Mouse (Mus musculus): Measurements from ENCODE around the gene Tsnaxip1. TPM values are rescaled to one million over a fixed set of nuclear protein-coding genes. Genes with fewer than 3 reads are reported as not detected.

The Tsnaxip1 gene
- polyA plus RNA-seq, 1 experiment from 2014 or later, result 0.13 TPM

- H3K9me3 ChIP-seq (replicated peaks), result no peaks in the 10 kb centered on the region
- no peak overlapping the region for H3K9ac ChIP-seq
- H3K27me3 ChIP-seq, result no peaks in the 10 kb centered on the region
- peak overlapping the region; percentile 89 for H3K4me2 ChIP-seq
- ATAC-seq (replicated peaks; ENCODE audit: low FRiP score), result no peak
- peak overlapping the region; percentile 75 for H3K4me3 ChIP-seq (replicated peaks)
- H3K4me1 ChIP-seq, result peaks cover 50% of the 10 kb centered on the region
- peaks cover 22% of the 10 kb centered on the region for H3K36me3 ChIP-seq
- H3K27ac ChIP-seq, result peak overlapping the region; percentile 89
- WGBS, result 23% methylated on average over 8 of the region's 8 CpGs
Observed at GRCm38 (mm10) chr8:105854303-105854702, 26.8 kb downstream of the Tsnaxip1 start.

DNA sequence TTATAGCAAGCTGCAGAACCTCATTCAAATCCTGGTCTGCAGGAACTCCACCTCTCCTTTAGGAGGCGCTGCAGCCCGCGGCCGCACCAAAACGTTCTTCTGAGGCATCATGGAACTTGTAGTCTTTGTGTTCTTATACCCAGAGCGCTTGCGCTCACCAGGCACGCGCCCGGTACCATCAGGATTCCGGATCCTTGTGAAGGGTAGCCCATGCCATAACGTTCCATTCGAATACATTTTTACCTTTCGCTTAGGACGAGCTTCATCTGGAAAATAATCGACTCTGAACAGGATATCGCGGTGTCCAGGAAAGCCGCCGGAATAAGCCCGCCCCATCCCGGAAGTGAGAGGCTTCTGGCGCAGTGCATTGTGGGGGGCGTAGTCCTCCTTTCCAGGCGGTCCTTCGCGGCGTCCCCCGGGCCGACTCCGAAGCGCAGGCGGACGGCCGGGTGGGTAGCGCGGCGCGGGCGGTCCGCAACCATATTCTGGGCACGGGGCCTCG lies 27.2 kb downstream of the Tsnaxip1 start, which contains the start of gene Thap11:
Gene Thap11, plus strand, starts transcription at position 418 of the 502 bp plus-strand sequence.
- Histone ChIP-seq H3K4me3 (replicated peaks) (peak within 1 kb of the TSS; percentile 75), H3K4me2 (peak within 1 kb of the TSS; percentile 89), H3K9me3 (replicated peaks) (no peaks in the 10 kb centered on the region), H3K9ac (peak within 1 kb of the TSS; percentile 69), H3K27me3 (no peaks in the 10 kb centered on the region), H3K27ac (peak within 1 kb of the TSS; percentile 89), H3K36me3 (peaks cover 17% of the 10 kb centered on the region), H3K4me1 (peaks cover 54% of the 10 kb centered on the region)
- WGBS, result 0% methylated on average over 43 of the region's 43 CpGs
- peak; percentile 92 for ATAC-seq (replicated peaks; ENCODE audit: low FRiP score)

GRCm38 (mm10) chr8:105855248-105856167 lies 28.0 kb downstream of the Tsnaxip1 start:
- WGBS, result under 1% methylated on average over 71 of the region's 71 CpGs
- peak; percentile 59 for ATAC-seq (replicated peaks; ENCODE audit: low FRiP score)
- peak overlapping the region; percentile 69 for H3K9ac ChIP-seq
- H3K9me3 ChIP-seq (replicated peaks), result no peaks in the 10 kb centered on the region
- H3K36me3 ChIP-seq, result peaks cover 15% of the 10 kb centered on the region
- peak overlapping the region; percentile 89 for H3K4me2 ChIP-seq
- H3K27ac ChIP-seq, result peak overlapping the region; percentile 89
- H3K27me3 ChIP-seq, result no peaks in the 10 kb centered on the region
- H3K4me3 ChIP-seq (replicated peaks), result peak overlapping the region; percentile 75
- H3K4me1 ChIP-seq, result peaks cover 55% of the 10 kb centered on the region

GRCm38 (mm10) chr8:105856168-105856835 lies 28.8 kb downstream of the Tsnaxip1 start:
- Histone ChIP-seq H3K36me3 (peaks cover 15% of the 10 kb centered on the region), H3K4me2 (peak overlapping the region; percentile 89), H3K27me3 (no peaks in the 10 kb centered on the region), H3K9me3 (replicated peaks) (no peaks in the 10 kb centered on the region), H3K9ac (peak overlapping the region; percentile 69), H3K4me3 (replicated peaks) (peak overlapping the region; percentile 75), H3K4me1 (peaks cover 51% of the 10 kb centered on the region), H3K27ac (peak overlapping the region; percentile 89)
- WGBS, result 14% methylated on average over 15 of the region's 15 CpGs
- no peak for ATAC-seq (replicated peaks; ENCODE audit: low FRiP score)

- H3K27me3 ChIP-seq, result no peaks in the 10 kb centered on the region
- peaks cover 68% of the 10 kb centered on the region for H3K4me1 ChIP-seq
- H3K9me3 ChIP-seq (replicated peaks), result no peaks in the 10 kb centered on the region
- H3K27ac ChIP-seq, result peak overlapping the region; percentile 89; the same call in 1 of the 2 replicates
- ATAC-seq (replicated peaks; ENCODE audit: low FRiP score), result no peak
- H3K4me3 ChIP-seq (replicated peaks), result no peak overlapping the region
- no peak overlapping the region for H3K9ac ChIP-seq
- WGBS, result 86% methylated on average over 5 of the region's 5 CpGs
- peaks cover 18% of the 10 kb centered on the region for H3K36me3 ChIP-seq
- no peak overlapping the region for H3K4me2 ChIP-seq
Observed at GRCm38 (mm10) chr8:105858495-105858894, 31.0 kb downstream of the Tsnaxip1 start.

DNA sequence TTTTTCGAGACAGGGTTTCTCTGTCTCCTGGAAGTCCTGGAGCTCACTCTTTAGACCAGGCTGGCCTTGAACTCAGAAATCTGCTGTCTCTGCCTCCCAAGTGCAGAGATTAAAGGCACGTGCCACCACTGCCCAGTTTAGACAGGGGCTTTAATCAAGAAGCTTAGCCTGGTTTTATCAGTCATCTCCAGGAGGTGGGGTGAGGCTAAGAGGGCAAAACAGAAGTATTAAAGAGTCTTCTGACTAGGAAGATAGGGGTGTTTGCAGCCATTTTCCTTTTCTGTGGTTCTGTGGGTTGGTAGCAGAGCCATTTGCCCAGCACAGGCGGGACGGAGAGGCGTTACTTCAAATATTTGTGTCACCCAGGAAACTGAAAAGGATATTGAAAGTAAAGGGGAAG lies 31.8 kb downstream of the Tsnaxip1 start:
- no peak for ATAC-seq (replicated peaks; ENCODE audit: low FRiP score)
- Histone ChIP-seq H3K4me2 (0 out of 2 replicates have a peak overlapping the region, but pooled peaks have one; percentile 53), H3K9me3 (replicated peaks) (no peaks in the 10 kb centered on the region), H3K4me1 (peaks cover 74% of the 10 kb centered on the region), H3K9ac (no peak overlapping the region), H3K36me3 (peaks cover 21% of the 10 kb centered on the region), H3K4me3 (replicated peaks) (peak overlapping the region; percentile 94; the same call in 1 of the 2 replicates), H3K27ac (peak overlapping the region; percentile 89), H3K27me3 (no peaks in the 10 kb centered on the region)
- 78% methylated on average over 5 of the region's 5 CpGs for WGBS

- Histone ChIP-seq H3K4me3 (replicated peaks) (peak within 1 kb of the TSS; percentile 94), H3K9ac (peak within 1 kb of the TSS; percentile 95), H3K9me3 (replicated peaks) (no peaks in the 10 kb centered on the region), H3K4me1 (peaks cover 73% of the 10 kb centered on the region), H3K36me3 (peaks cover 27% of the 10 kb centered on the region), H3K27me3 (no peaks in the 10 kb centered on the region), H3K4me2 (peak within 1 kb of the TSS; percentile 75), H3K27ac (peak within 1 kb of the TSS; percentile 91)
- peak; percentile 99 for ATAC-seq (replicated peaks; ENCODE audit: low FRiP score)
- WGBS, result under 1% methylated on average over 54 of the region's 59 CpGs
Observed at GRCm38 (mm10) chr8:105860143-105860981, 32.8 kb downstream of the Tsnaxip1 start, which contains the start of gene Nutf2. Gene Nutf2, plus strand, starts transcription at chr8:105860580.

- H3K27me3 ChIP-seq, result no peaks in the 10 kb centered on the region
- peak overlapping the region; percentile 75 for H3K4me2 ChIP-seq
- peak overlapping the region; percentile 94 for H3K4me3 ChIP-seq (replicated peaks)
- peak overlapping the region; percentile 91; the same call in 1 of the 2 replicates for H3K27ac ChIP-seq
- H3K36me3 ChIP-seq, result peaks cover 43% of the 10 kb centered on the region
- H3K9ac ChIP-seq, result peak overlapping the region; percentile 95
- peaks cover 58% of the 10 kb centered on the region for H3K4me1 ChIP-seq
- 14% methylated on average over 1 of the region's 1 CpGs for WGBS
- no peak for ATAC-seq (replicated peaks; ENCODE audit: low FRiP score)
- H3K9me3 ChIP-seq (replicated peaks), result no peaks in the 10 kb centered on the region
Observed at GRCm38 (mm10) chr8:105861951-105862350, 34.4 kb downstream of the Tsnaxip1 start.

DNA sequence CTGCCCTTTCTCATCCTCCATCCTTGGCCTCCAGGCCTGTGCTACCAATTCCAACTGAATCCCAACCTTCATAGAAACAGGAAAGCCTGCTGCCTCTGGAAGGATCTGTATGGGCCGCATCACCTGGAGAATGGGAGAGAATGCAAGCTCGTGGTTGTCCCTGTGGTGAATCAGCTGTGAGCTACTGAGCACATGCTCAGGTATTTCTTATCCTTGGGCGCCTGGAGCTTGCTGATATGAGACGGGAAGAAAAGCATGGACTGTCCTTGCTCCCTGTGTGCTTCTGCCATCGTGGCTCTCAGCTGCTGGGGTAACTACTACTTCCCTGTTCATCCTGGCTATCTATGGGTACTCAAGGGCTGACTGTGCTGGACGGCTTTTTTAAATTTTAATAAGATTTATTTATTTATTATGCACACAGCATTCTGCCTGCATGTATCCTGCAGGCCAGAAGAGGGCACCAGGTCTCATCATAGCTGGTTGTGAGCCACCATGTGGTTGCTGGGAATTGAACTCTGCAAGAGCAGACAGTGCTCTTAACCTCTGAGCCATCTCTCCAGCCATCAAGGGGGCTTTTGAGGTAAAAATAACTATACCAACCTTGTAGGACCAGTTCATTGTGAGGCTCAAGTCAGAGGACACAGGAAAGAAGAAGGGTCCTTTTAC lies 39.0 kb downstream of the Tsnaxip1 start:
- H3K36me3 ChIP-seq, result peaks cover 69% of the 10 kb centered on the region
- no peak overlapping the region for H3K4me2 ChIP-seq
- WGBS, result 84% methylated on average over 6 of the region's 6 CpGs
- H3K27me3 ChIP-seq, result no peaks in the 10 kb centered on the region
- H3K4me3 ChIP-seq (replicated peaks), result no peak overlapping the region
- H3K9me3 ChIP-seq (replicated peaks), result no peaks in the 10 kb centered on the region
- H3K4me1 ChIP-seq, result peaks cover 24% of the 10 kb centered on the region
- no peak overlapping the region for H3K9ac ChIP-seq
- no peak for ATAC-seq (replicated peaks; ENCODE audit: low FRiP score)
- H3K27ac ChIP-seq, result no peak overlapping the region

GRCm38 (mm10) chr8:105874301-105874700 lies 46.8 kb downstream of the Tsnaxip1 start:
- WGBS, result 85% methylated on average over 6 of the region's 6 CpGs
- no peak overlapping the region for H3K4me2 ChIP-seq
- ATAC-seq (replicated peaks; ENCODE audit: low FRiP score), result no peak
- H3K27me3 ChIP-seq, result no peaks in the 10 kb centered on the region
- no peaks in the 10 kb centered on the region for H3K4me1 ChIP-seq
- H3K27ac ChIP-seq, result no peak overlapping the region
- no peak overlapping the region for H3K9ac ChIP-seq
- no peaks in the 10 kb centered on the region for H3K9me3 ChIP-seq (replicated peaks)
- H3K36me3 ChIP-seq, result peaks cover 91% of the 10 kb centered on the region
- H3K4me3 ChIP-seq (replicated peaks), result no peak overlapping the region

Data from kidney, embryonic 15.5 days (tissue).